Mouse (Mus musculus) adrenal gland, postnatal 36 days (tissue): ENCODE measurements around the gene Gjb5. TPM values are rescaled to one million over a fixed set of nuclear protein-coding genes. Genes with fewer than 3 reads are reported as not detected.
A peak's percentile ranks its signal among the peaks of the same experiment; 100 is the strongest.

ENCODE experiments used
- DNase-seq, 2 experiments: peaks; one replicate each; pipeline ENCODE4 v3.0.0; 2021; ENCODE audit warnings: mixed read lengths in 1 of 2
- long read RNA-seq, 2 experiments: library from polyadenylated mRNA; stranded (forward); transcript quantifications; one replicate each; pipeline ENCODE4 v2.0.0; 2021; ENCODE audit warnings: borderline sequencing depth in 2 of 2
- total RNA-seq, 2 experiments: library from RNA; stranded (reverse); gene quantifications; 2 replicates each; pipeline ENCODE4 v1.2.3; 2021

Gjb5 gene
- total RNA-seq, result under 1 TPM; 0.36 to 0.40 TPM
- long read RNA-seq, experiment 1, result 0 reads
- long read RNA-seq, experiment 2, result 0 reads

GRCm38 (mm10) chr4:127358018-127358417, at the start of gene Gjb5:
Gene Gjb5, minus strand, starts transcription at chr4:127358181.
- no peak for DNase-seq

- DNase-seq, result no peak
Measured at GRCm38 (mm10) chr4:127402614-127403013, 44.6 kb upstream of the Gjb5 start.

GRCm38 (mm10) chr4:127402166-127402565, 44.2 kb upstream of the Gjb5 start:
- DNase-seq, result no peak

- DNase-seq, result no peak
Measured at GRCm38 (mm10) chr4:127400165-127401145, 42.5 kb upstream of the Gjb5 start.

GRCm38 (mm10) chr4:127395591-127395990, 37.6 kb upstream of the Gjb5 start:
- peak; percentile 12 to 13 for DNase-seq

GRCm38 (mm10) chr4:127389645-127390044, 31.7 kb upstream of the Gjb5 start:
- DNase-seq, result no peak

GRCm38 (mm10) chr4:127377344-127377743, 19.4 kb upstream of the Gjb5 start:
- peak; percentile 20 to 23 for DNase-seq

- DNase-seq, result no peak
Measured at GRCm38 (mm10) chr4:127375541-127376177, 17.7 kb upstream of the Gjb5 start.

GRCm38 (mm10) chr4:127374645-127375044, 16.7 kb upstream of the Gjb5 start:
- DNase-seq, result no peak

- DNase-seq, result peak; percentile 72 to 73
Measured at GRCm38 (mm10) chr4:127373491-127373890, 15.5 kb upstream of the Gjb5 start.

- DNase-seq, result peak; percentile 35 to 43
Measured at GRCm38 (mm10) chr4:127371546-127371945, 13.6 kb upstream of the Gjb5 start.

- DNase-seq, result no peak
Measured at GRCm38 (mm10) chr4:127370447-127370846, 12.5 kb upstream of the Gjb5 start.

- DNase-seq, result peak; percentile 70 to 83
Measured at GRCm38 (mm10) chr4:127368379-127368973, 10.5 kb upstream of the Gjb5 start.

- no peak for DNase-seq
Measured at GRCm38 (mm10) chr4:127365834-127366233, 7.9 kb upstream of the Gjb5 start.

- no peak for DNase-seq
Measured at GRCm38 (mm10) chr4:127365433-127365832, 7.5 kb upstream of the Gjb5 start.

GRCm38 (mm10) chr4:127364431-127364830, 6.5 kb upstream of the Gjb5 start:
- no peak for DNase-seq

- DNase-seq, result no peak
Measured at GRCm38 (mm10) chr4:127363331-127363730, 5.3 kb upstream of the Gjb5 start.

- no peak for DNase-seq
Measured at GRCm38 (mm10) chr4:127362520-127362919, 4.5 kb upstream of the Gjb5 start.

- peak; percentile 54 to 65 for DNase-seq
Measured at GRCm38 (mm10) chr4:127354506-127355485, 3.2 kb downstream of the Gjb5 start.

GRCm38 (mm10) chr4:127353951-127354438, 4.0 kb downstream of the Gjb5 start, which contains the start of gene Gjb4:
Gene Gjb4, minus strand, starts transcription at chr4:127354081.
- DNase-seq, result no peak

GRCm38 (mm10) chr4:127352594-127352993, 5.4 kb downstream of the Gjb5 start:
- peak in 1 of 2 experiments; percentile 52 for DNase-seq
